Mouse (Mus musculus) cerebellum, adult 2 months (tissue): Measurements from ENCODE around the gene Olfm2.

ENCODE experiments used
- CTCF ChIP-seq: fragments of 200-500 bp; IDR thresholded peaks from 2 replicates; pipeline ENCODE4 v1.5.1; 2011; ENCODE audit warnings: low read depth, mild to moderate bottlenecking, control low read depth, low read length, moderate library complexity, borderline replicate concordance; ENCODE audit not compliant: insufficient read depth
- POLR2A ChIP-seq: fragments of 200-500 bp; IDR thresholded peaks from 2 replicates; pipeline ENCODE4 v1.6.1; 2011; ENCODE audit warnings: low read length, control low read depth, borderline replicate concordance; ENCODE audit not compliant: insufficient read depth

- TF ChIP-seq CTCF (no peak), POLR2A (no peak)
Measured at GRCm38 (mm10) chr9:20760813-20761212, 14.7 kb upstream of the Olfm2 start.
